Mouse (Mus musculus): Measurements from ENCODE around the gene Fbxw11. TPM values are rescaled to one million over a fixed set of nuclear protein-coding genes. Genes with fewer than 3 reads are reported as not detected.
"Not testable (repeated sequence)": the region's sequence is repeated elsewhere in the genome, so short reads cannot be mapped to it uniquely, and the experiment has no call there.

The Fbxw11 gene
- polyA plus RNA-seq, 1 experiment from 2014 or later: 119 TPM

DNA sequence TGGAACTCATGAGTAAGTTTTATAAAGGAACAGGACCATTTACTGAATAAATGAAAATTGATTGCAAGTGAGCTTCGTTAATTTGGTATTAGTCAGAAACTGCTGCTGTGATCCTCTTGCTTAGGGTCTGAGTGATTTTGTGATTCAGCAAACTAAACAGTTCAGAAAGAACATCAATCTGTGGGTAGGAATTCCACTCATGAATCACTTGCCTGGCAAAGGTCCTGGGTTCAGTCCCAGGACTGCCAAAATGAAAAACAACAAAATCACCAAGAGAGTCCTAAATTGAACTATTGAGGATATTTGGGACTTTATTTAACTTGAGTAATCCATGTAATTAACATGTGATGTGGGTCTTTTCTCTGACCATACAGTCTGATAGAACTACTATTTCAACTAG, 35.3 kb downstream of the Fbxw11 start:
- no peak overlapping the region for H3K27ac ChIP-seq (ENCODE audit: low read length)
- WGBS: 78% methylated on average over 1 of the region's 1 CpGs
- H3K4me3 ChIP-seq (ENCODE audit: low read depth, low read length): no peak overlapping the region
- H3K9ac ChIP-seq (ENCODE audit: low read depth, low read length): no peak overlapping the region
- ATAC-seq: no peak
- H3K9me3 ChIP-seq (replicated peaks; ENCODE audit: control insufficient read depth, low read length, poor library complexity, severe bottlenecking): no peaks in the 10 kb centered on the region
- peaks cover 9% of the 10 kb centered on the region for H3K4me1 ChIP-seq (ENCODE audit: control insufficient read depth, insufficient read depth, low read length)
- H3K4me2 ChIP-seq (ENCODE audit: low read length): no peak overlapping the region
- H3K36me3 ChIP-seq (ENCODE audit: control insufficient read depth, insufficient read depth, low read length): no peaks in the 10 kb centered on the region
- no peaks in the 10 kb centered on the region for H3K27me3 ChIP-seq (ENCODE audit: control insufficient read depth, insufficient read depth, low read depth, low read length)

DNA sequence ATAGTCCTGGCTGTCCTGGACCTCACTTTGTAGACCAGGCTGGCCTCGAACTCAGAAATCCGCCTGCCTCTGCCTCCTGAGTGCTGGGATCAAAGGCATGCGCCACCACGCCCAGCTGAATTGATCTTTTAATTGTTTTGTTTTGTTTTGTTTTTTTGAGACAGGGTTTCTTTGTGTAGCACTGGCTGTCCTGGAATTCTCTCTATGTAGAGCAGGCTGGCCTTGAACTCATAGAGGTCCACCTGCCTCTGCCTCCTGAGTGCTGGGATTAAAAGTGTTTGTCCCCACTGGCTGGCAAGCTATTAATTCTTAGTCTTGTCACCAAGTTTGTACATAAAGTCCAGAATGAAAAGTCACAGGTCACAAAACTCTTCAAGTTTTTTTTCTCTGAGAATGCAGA, 36.6 kb downstream of the Fbxw11 start:
- H3K9me3 ChIP-seq (replicated peaks; ENCODE audit: control insufficient read depth, low read length, poor library complexity, severe bottlenecking); H3K27me3 ChIP-seq (ENCODE audit: control insufficient read depth, insufficient read depth, low read depth, low read length); H3K4me2 ChIP-seq (ENCODE audit: low read length); ATAC-seq; H3K27ac ChIP-seq (ENCODE audit: low read length); H3K36me3 ChIP-seq (ENCODE audit: control insufficient read depth, insufficient read depth, low read length); H3K4me3 ChIP-seq (ENCODE audit: low read depth, low read length); H3K9ac ChIP-seq (ENCODE audit: low read depth, low read length): not testable (repeated sequence)
- WGBS: 95% methylated on average over 4 of the region's 4 CpGs
- peaks cover 11% of the 10 kb centered on the region for H3K4me1 ChIP-seq (ENCODE audit: control insufficient read depth, insufficient read depth, low read length)

DNA sequence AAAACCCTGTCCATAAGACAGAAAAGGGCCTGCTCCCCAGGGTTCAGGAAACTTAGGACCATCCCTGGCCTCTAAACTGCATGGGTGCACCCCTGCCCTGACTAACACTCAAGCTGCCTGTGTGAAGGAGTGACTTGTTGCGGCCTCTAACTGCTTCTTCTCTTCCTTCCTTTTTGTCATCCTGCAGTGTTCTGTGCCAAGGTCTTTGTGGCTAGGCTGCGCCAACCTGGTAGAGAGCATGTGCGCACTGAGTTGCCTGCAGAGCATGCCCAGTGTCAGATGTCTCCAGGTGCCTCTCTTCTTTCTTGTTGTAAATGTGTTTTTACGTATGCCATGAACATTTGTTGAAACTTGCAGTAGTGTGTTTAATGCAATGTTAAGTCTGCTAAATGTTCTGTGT, 37.5 kb downstream of the Fbxw11 start:
- 83% methylated on average over 4 of the region's 4 CpGs for WGBS
- Histone ChIP-seq H3K9ac (ENCODE audit: low read depth, low read length) (no peak overlapping the region), H3K4me1 (ENCODE audit: control insufficient read depth, insufficient read depth, low read length) (peaks cover 15% of the 10 kb centered on the region), H3K27me3 (ENCODE audit: control insufficient read depth, insufficient read depth, low read depth, low read length) (no peaks in the 10 kb centered on the region), H3K27ac (ENCODE audit: low read length) (no peak overlapping the region), H3K4me3 (ENCODE audit: low read depth, low read length) (no peak overlapping the region), H3K36me3 (ENCODE audit: control insufficient read depth, insufficient read depth, low read length) (no peaks in the 10 kb centered on the region), H3K4me2 (ENCODE audit: low read length) (no peak overlapping the region), H3K9me3 (replicated peaks; ENCODE audit: control insufficient read depth, low read length, poor library complexity, severe bottlenecking) (no peaks in the 10 kb centered on the region)
- ATAC-seq: no peak

DNA sequence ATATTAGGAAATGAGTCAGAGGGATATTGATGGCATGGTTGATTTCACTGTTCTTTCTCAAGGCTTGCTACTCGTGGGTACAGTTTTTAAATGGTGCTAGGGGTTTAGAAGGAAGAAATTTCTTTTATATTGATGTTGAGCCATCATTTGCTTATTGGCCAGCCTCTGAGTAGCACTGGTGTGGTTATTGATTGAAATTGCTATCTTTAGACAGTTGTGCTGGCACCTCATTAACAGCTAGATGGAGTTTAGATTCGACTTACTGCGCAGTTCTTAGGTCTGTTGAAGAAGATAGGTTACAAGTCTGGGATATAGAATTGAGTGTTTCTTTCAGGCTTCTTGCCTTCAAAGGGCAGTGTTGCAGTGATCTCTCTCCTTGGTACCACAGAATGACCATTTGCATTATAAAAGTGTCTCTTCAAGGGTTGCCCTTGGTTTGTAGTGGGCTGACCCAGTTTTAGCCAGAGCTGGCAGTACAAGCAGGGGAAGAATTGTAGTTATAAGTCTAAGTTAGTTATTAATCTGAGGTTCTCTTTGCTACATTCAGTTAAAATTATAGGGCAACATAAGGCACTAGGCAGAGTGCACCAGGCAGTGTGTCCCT, 38.8 kb downstream of the Fbxw11 start:
- WGBS: 61% methylated on average over 3 of the region's 3 CpGs

DNA sequence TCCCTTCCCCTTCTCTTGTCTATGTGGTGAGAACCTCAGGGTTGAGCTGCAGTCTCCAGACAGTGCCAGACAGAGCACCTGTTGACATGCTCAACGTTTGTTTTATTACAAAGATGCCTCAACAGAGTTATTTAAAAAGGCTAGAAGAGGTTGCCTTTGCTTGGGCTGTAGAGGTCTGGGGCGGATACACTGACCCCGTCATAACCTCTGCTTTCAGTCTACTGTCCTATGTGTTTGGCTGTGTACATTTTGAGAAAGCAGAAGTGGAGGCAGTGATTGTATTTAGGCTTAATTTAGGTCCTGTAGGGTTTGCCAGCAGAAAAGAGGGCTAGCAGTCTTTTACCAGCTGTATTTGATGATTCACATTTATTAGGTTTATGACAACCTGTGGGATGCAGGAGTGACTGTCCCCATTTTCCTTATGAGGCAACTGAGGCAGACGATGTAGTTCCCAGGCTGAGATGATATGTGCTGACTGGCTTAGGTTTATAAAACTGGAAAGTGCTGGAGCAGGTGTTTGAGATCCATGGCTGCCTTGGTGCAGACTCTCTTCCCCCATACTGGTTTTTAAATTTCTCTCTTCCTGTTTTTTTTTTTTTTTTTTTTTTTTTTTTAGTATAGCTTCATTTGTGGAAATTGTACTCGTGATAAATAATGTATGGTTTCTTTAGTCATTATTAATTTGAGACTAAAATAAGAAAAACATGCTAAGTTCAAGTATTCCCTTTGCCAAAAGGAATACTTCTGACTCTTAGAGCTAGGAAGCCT, 40.0 kb downstream of the Fbxw11 start:
- 88% methylated on average over 5 of the region's 5 CpGs for WGBS
- Histone ChIP-seq H3K9ac (ENCODE audit: low read depth, low read length) (no peak overlapping the region), H3K27ac (ENCODE audit: low read length) (no peak overlapping the region), H3K4me3 (ENCODE audit: low read depth, low read length) (no peak overlapping the region), H3K4me1 (ENCODE audit: control insufficient read depth, insufficient read depth, low read length) (peaks cover 11% of the 10 kb centered on the region), H3K4me2 (ENCODE audit: low read length) (no peak overlapping the region), H3K36me3 (ENCODE audit: control insufficient read depth, insufficient read depth, low read length) (no peaks in the 10 kb centered on the region), H3K27me3 (ENCODE audit: control insufficient read depth, insufficient read depth, low read depth, low read length) (no peaks in the 10 kb centered on the region), H3K9me3 (replicated peaks; ENCODE audit: control insufficient read depth, low read length, poor library complexity, severe bottlenecking) (no peaks in the 10 kb centered on the region)
- ATAC-seq: no peak

More for the DNA sequence above, 38.8 kb downstream of the Fbxw11 start:
- Histone ChIP-seq H3K4me1 (ENCODE audit: control insufficient read depth, insufficient read depth, low read length) (peaks cover 15% of the 10 kb centered on the region), H3K36me3 (ENCODE audit: control insufficient read depth, insufficient read depth, low read length) (no peaks in the 10 kb centered on the region), H3K4me3 (ENCODE audit: low read depth, low read length) (no peak overlapping the region), H3K4me2 (ENCODE audit: low read length) (no peak overlapping the region), H3K27ac (ENCODE audit: low read length) (no peak overlapping the region), H3K9ac (ENCODE audit: low read depth, low read length) (no peak overlapping the region), H3K27me3 (ENCODE audit: control insufficient read depth, insufficient read depth, low read depth, low read length) (no peaks in the 10 kb centered on the region), H3K9me3 (replicated peaks; ENCODE audit: control insufficient read depth, low read length, poor library complexity, severe bottlenecking) (no peaks in the 10 kb centered on the region)
- ATAC-seq: no peak

DNA sequence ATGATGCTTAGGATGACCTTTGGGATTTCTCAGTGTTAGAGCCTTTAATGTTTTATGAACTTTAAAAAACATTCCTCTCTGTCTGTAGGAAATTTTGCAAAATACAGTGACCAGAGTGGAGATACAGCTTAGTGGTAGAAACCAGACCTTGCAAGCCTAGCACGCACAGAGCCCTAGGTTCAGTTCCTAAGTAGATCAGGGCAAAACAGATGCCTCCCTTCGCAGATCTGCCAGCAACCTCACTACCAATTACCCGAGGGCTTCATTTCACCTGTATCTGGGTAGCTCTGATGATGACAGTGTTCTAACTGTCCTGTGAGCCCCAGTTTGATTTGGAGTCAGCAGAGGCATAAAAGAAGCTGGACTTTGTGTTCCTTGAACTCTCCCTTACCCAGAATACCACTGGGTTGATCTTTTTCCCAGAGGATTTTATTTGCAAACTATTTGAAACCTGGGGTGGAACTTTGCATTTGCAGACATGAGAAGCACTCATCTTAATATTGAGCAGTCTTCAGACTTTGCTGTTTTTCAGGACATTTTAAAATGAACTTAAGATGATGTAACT, 42.2 kb downstream of the Fbxw11 start:
- no peak overlapping the region for H3K4me2 ChIP-seq (ENCODE audit: low read length)
- no peak overlapping the region for H3K27ac ChIP-seq (ENCODE audit: low read length)
- ATAC-seq: no peak
- H3K36me3 ChIP-seq (ENCODE audit: control insufficient read depth, insufficient read depth, low read length): no peaks in the 10 kb centered on the region
- 63% methylated on average over 3 of the region's 3 CpGs for WGBS
- no peak overlapping the region for H3K9ac ChIP-seq (ENCODE audit: low read depth, low read length)
- no peak overlapping the region for H3K4me3 ChIP-seq (ENCODE audit: low read depth, low read length)
- no peaks in the 10 kb centered on the region for H3K9me3 ChIP-seq (replicated peaks; ENCODE audit: control insufficient read depth, low read length, poor library complexity, severe bottlenecking)
- H3K4me1 ChIP-seq (ENCODE audit: control insufficient read depth, insufficient read depth, low read length): peaks cover 11% of the 10 kb centered on the region
- no peaks in the 10 kb centered on the region for H3K27me3 ChIP-seq (ENCODE audit: control insufficient read depth, insufficient read depth, low read depth, low read length)

DNA sequence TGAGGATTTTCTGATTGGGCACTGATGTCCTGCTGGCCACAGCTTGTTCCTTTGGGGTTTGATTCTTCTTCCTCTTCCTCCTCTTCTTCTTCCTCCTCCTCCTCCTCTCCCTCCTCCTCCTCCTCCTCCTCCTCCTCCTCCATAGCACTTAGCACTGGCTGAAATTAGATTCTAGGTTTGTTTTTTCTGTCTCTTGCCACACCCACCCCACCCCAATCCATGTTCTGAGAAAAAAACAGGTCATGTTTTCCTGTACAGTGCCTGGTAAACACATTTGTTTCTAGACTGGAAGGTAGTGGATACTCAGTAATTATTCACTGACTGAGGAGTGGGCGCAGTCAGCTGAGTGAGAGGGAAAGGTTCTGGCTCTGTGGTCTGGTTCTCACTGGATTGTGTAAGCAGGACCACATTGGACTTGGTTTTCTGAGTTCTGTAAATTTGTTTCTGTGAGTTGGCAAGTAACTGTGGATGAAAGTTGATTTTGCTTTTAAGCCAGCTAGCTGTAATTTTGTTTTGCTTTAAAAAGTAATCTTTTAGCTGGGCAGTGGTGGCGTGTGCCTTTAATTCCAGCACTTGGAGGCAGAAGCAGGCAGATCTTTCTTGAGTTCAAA, 45.8 kb downstream of the Fbxw11 start:
- no peak for ATAC-seq

DNA sequence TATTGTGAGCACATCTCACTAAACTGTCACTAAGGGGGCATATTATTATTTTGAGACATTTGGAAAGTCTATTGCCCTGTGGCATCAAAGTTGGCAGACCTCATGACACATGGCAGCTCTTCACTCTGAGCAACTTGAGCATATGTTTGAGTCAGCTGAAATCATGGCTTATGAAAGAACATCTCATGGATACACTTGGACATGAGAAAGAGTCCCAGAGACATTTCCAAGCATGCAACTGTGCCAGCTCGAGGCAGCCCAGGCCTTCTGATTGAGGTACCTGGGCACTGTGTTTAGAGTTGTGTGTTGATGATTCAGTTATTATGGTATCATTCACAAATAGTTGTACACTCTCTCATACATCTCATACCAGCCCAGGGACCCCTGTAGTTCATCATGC, 47.0 kb downstream of the Fbxw11 start:
- 92% methylated on average over 1 of the region's 1 CpGs for WGBS

More for the DNA sequence above, 45.8 kb downstream of the Fbxw11 start:
- no peak overlapping the region for H3K27ac ChIP-seq (ENCODE audit: low read length)
- H3K9ac ChIP-seq (ENCODE audit: low read depth, low read length): no peak overlapping the region
- no peak overlapping the region for H3K4me2 ChIP-seq (ENCODE audit: low read length)
- peaks cover 6% of the 10 kb centered on the region for H3K4me1 ChIP-seq (ENCODE audit: control insufficient read depth, insufficient read depth, low read length)
- H3K36me3 ChIP-seq (ENCODE audit: control insufficient read depth, insufficient read depth, low read length): no peaks in the 10 kb centered on the region
- H3K27me3 ChIP-seq (ENCODE audit: control insufficient read depth, insufficient read depth, low read depth, low read length): no peaks in the 10 kb centered on the region
- no peak overlapping the region for H3K4me3 ChIP-seq (ENCODE audit: low read depth, low read length)
- no peaks in the 10 kb centered on the region for H3K9me3 ChIP-seq (replicated peaks; ENCODE audit: control insufficient read depth, low read length, poor library complexity, severe bottlenecking)
- 98% methylated on average over 2 of the region's 2 CpGs for WGBS

DNA sequence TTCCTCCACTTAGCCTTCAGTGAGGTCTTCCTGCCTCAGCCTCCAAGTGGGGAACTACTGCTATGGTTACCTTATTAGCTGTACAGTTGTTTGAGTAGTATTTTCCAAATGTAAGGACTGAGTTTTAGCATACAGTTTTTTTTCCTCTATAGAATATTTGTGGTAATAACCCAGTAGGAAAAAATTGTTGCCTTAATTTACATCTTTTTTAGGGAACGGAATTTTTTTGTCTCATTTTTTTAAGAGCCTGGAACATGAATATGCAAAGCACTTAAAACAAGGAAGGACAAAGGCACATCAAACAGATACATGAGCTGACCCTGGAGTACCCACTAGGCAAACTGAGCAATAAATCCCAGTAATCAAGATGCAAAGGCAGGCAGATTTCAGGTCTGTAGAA, 50.3 kb downstream of the Fbxw11 start:
- Histone ChIP-seq H3K36me3 (ENCODE audit: control insufficient read depth, insufficient read depth, low read length) (no peaks in the 10 kb centered on the region), H3K9ac (ENCODE audit: low read depth, low read length) (no peak overlapping the region), H3K4me1 (ENCODE audit: control insufficient read depth, insufficient read depth, low read length) (no peaks in the 10 kb centered on the region; the same call in none of the 2 replicates), H3K9me3 (replicated peaks; ENCODE audit: control insufficient read depth, low read length, poor library complexity, severe bottlenecking) (no peaks in the 10 kb centered on the region), H3K27me3 (ENCODE audit: control insufficient read depth, insufficient read depth, low read depth, low read length) (no peaks in the 10 kb centered on the region), H3K27ac (ENCODE audit: low read length) (no peak overlapping the region), H3K4me2 (ENCODE audit: low read length) (no peak overlapping the region), H3K4me3 (ENCODE audit: low read depth, low read length) (no peak overlapping the region)
- 90% methylated on average over 1 of the region's 1 CpGs for WGBS
- no peak for ATAC-seq

More for the DNA sequence above, 47.0 kb downstream of the Fbxw11 start:
- H3K4me2 ChIP-seq (ENCODE audit: low read length): no peak overlapping the region
- no peaks in the 10 kb centered on the region for H3K27me3 ChIP-seq (ENCODE audit: control insufficient read depth, insufficient read depth, low read depth, low read length)
- H3K4me1 ChIP-seq (ENCODE audit: control insufficient read depth, insufficient read depth, low read length): no peaks in the 10 kb centered on the region; the same call in 1 of the 2 replicates
- no peaks in the 10 kb centered on the region for H3K36me3 ChIP-seq (ENCODE audit: control insufficient read depth, insufficient read depth, low read length)
- H3K27ac ChIP-seq (ENCODE audit: low read length): no peak overlapping the region
- H3K9ac ChIP-seq (ENCODE audit: low read depth, low read length): 0 out of 2 replicates have a peak overlapping the region, but pooled peaks have one; percentile 6
- ATAC-seq: no peak
- H3K9me3 ChIP-seq (replicated peaks; ENCODE audit: control insufficient read depth, low read length, poor library complexity, severe bottlenecking): no peaks in the 10 kb centered on the region
- no peak overlapping the region for H3K4me3 ChIP-seq (ENCODE audit: low read depth, low read length)
